ENCODE assay signal across 12 mouse cellular contexts in the genomic region with DNA sequence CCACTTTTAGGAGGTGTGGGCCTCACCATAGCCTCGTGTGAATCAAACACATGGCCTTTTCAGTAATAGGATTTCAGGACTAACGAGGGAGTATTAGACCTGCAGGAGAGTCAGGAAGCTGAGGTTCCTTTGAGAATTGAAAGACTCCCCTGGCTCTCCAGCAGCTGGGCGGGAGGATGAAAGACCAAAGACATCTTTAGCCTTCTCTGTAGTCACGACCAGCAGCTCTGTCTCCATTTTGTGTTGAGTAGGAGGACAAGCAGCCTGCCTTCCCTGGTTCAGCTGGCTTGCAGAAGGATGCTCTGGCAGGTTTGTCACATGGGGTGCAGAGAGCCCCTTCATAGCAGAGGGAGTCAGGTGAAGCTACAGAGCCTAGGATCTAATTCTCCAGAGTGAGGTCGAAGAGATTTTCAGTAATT.
A peak's percentile ranks its signal among the peaks of the same experiment; 100 is the strongest.
DNase-seq lines count a peak whose midpoint lies in the region; ATAC-seq and TF ChIP-seq lines count a peak whose summit lies in the region.
"Had no signal": no experiment of that assay in that cellular context is flagged by ENCODE, and none has a peak within 500 bp of the region (broad histone marks: within the 10 kb centered on the region; RNA-seq: fewer than 3 reads in every experiment).

No protein-coding gene starts in this region.

- H3K36me3 ChIP-seq in forebrain, embryonic 13.5 days (ENCODE audit: poor library complexity, severe bottlenecking) = no peaks in the 10 kb centered on the region
- no peaks in the 10 kb centered on the region for H3K36me3 ChIP-seq in neural tube, embryonic 15.5 days
- no peaks in the 10 kb centered on the region for H3K36me3 ChIP-seq in intestine, embryonic 15.5 days
- H3K36me3 ChIP-seq in thymus, adult 2 months (ENCODE audit: control insufficient read depth, insufficient read depth, low read length) = no peaks in the 10 kb centered on the region
- H3K36me3 ChIP-seq in heart, adult 2 months (ENCODE audit: control insufficient read depth, insufficient read depth, low read length) = no peaks in the 10 kb centered on the region
- H3K36me3 ChIP-seq: heart, embryonic 12.5 days had no signal

- TF ChIP-seq CTCF in thymus, adult 2 months (IDR thresholded peaks at IDR 0.05; ENCODE audit: borderline replicate concordance, control insufficient read depth, extremely low read depth, insufficient read depth, low read length, poor library complexity) = no peak
- TF ChIP-seq CTCF in heart, adult 2 months (IDR thresholded peaks at IDR 0.05) = no peak

- 20% methylated on average over 5 of the region's 5 CpGs for WGBS in forebrain, embryonic 13.5 days
- 34% methylated on average over 5 of the region's 5 CpGs for WGBS in neural tube, embryonic 15.5 days
- WGBS in intestine, embryonic 15.5 days = 53% methylated on average over 5 of the region's 5 CpGs
- WGBS in thymus, adult 2 months = 80% methylated on average over 5 of the region's 5 CpGs
- 67% methylated on average over 5 of the region's 5 CpGs for WGBS in heart, adult 2 months

- TF ChIP-seq POLR2A in thymus, adult 2 months (IDR thresholded peaks at IDR 0.05; ENCODE audit: control insufficient read depth, extremely low read depth, insufficient read depth, low read length, poor library complexity) = no peak
- no peak for TF ChIP-seq POLR2A in heart, adult 2 months (IDR thresholded peaks at IDR 0.05; ENCODE audit: insufficient read depth, low read depth, low read length)

- no peak overlapping the region for H3K4me2 ChIP-seq in forebrain, embryonic 13.5 days
- no peak overlapping the region for H3K4me2 ChIP-seq in neural tube, embryonic 15.5 days
- no peak overlapping the region for H3K4me2 ChIP-seq in intestine, embryonic 15.5 days (replicated peaks)
- H3K4me2 ChIP-seq: heart, embryonic 12.5 days had no signal

- no peak overlapping the region for H3K27ac ChIP-seq in forebrain, embryonic 13.5 days
- peak overlapping the region; percentile 14; the same call in 1 of the 2 replicates for H3K27ac ChIP-seq in neural tube, embryonic 15.5 days (replicated peaks)
- no peak overlapping the region for H3K27ac ChIP-seq in intestine, embryonic 15.5 days
- no peak overlapping the region for H3K27ac ChIP-seq in thymus, adult 2 months (ENCODE audit: control insufficient read depth, insufficient read depth, low read length)
- H3K27ac ChIP-seq in heart, adult 2 months = no peak overlapping the region
- H3K27ac ChIP-seq: macrophage had no signal

- intact Hi-C loops in left cerebral cortex, postnatal 4 days (cut with DNase I) = loop anchor here (2.0 to 5.0 kb wide), 3 partner anchors 976 to 1325 kb away; no protein-coding TSS in a partner anchor
- intact Hi-C loops in left cerebral cortex, postnatal 25 days (cut with DNase I) = loop anchor here (1.0 to 10.0 kb wide), 5 partner anchors 200 to 1328 kb away; no protein-coding TSS in a partner anchor
- intact Hi-C loops in heart, adult 2 months (cut with DNase I) = loop anchor here (1.0 to 5.0 kb wide), 2 partner anchors 977 to 1115 kb away; no protein-coding TSS in a partner anchor

- no peak for TF ChIP-seq EP300 in heart, adult 2 months (IDR thresholded peaks at IDR 0.05; ENCODE audit: insufficient read depth, low read depth, low read length)

- peaks cover 8% of the 10 kb centered on the region; the same call in 1 of the 2 replicates for H3K4me1 ChIP-seq in forebrain, embryonic 13.5 days
- peaks cover 11% of the 10 kb centered on the region for H3K4me1 ChIP-seq in neural tube, embryonic 15.5 days
- H3K4me1 ChIP-seq in intestine, embryonic 15.5 days (replicated peaks) = no peaks in the 10 kb centered on the region
- no peaks in the 10 kb centered on the region for H3K4me1 ChIP-seq in thymus, adult 2 months (replicated peaks; ENCODE audit: control insufficient read depth, insufficient read depth, low read length)
- H3K4me1 ChIP-seq in heart, adult 2 months (ENCODE audit: control insufficient read depth, insufficient read depth, low read length) = no peaks in the 10 kb centered on the region
- H3K4me1 ChIP-seq: heart, embryonic 12.5 days had no signal

- ATAC-seq in forebrain, embryonic 13.5 days = peak; percentile 85
- peak; percentile 72 for ATAC-seq in neural tube, embryonic 15.5 days (ENCODE audit: low FRiP score)
- ATAC-seq in intestine, embryonic 15.5 days = no peak

- H3K79me2 ChIP-seq in heart, adult 2 months (replicated peaks; ENCODE audit: control insufficient read depth, insufficient read depth, low read length) = no peaks in the 10 kb centered on the region

- H3K27me3 ChIP-seq in forebrain, embryonic 13.5 days = no peaks in the 10 kb centered on the region
- no peaks in the 10 kb centered on the region for H3K27me3 ChIP-seq in neural tube, embryonic 15.5 days (replicated peaks)
- no peaks in the 10 kb centered on the region for H3K27me3 ChIP-seq in intestine, embryonic 15.5 days (replicated peaks)
- no peaks in the 10 kb centered on the region for H3K27me3 ChIP-seq in thymus, adult 2 months (ENCODE audit: control insufficient read depth, insufficient read depth, low read length)
- H3K27me3 ChIP-seq in heart, adult 2 months (ENCODE audit: control insufficient read depth, insufficient read depth, low read length) = no peaks in the 10 kb centered on the region
- H3K27me3 ChIP-seq: CH12.LX; heart, embryonic 12.5 days had no signal

- DNase-seq in left cerebral cortex, adult 11 months (ENCODE audit: low spot score) = peak; percentile 11
- no peak for DNase-seq in left cerebral cortex, postnatal 4 days
- DNase-seq in left cerebral cortex, postnatal 25 days (ENCODE audit: low spot score in 2 of 2) = peak; percentile 27 to 71
- no peak for DNase-seq in thymus, adult 2 months
- DNase-seq in heart, adult 2 months = no peak

- no peaks in the 10 kb centered on the region for H3K9me3 ChIP-seq in forebrain, embryonic 13.5 days (replicated peaks)
- H3K9me3 ChIP-seq in neural tube, embryonic 15.5 days (replicated peaks) = no peaks in the 10 kb centered on the region
- H3K9me3 ChIP-seq in intestine, embryonic 15.5 days = no peaks in the 10 kb centered on the region
- H3K9me3 ChIP-seq: heart, embryonic 12.5 days had no signal

- H3K4me3 ChIP-seq in forebrain, embryonic 13.5 days = no peak overlapping the region
- no peak overlapping the region for H3K4me3 ChIP-seq in neural tube, embryonic 15.5 days (replicated peaks)
- no peak overlapping the region for H3K4me3 ChIP-seq in intestine, embryonic 15.5 days (replicated peaks)
- no peak overlapping the region for H3K4me3 ChIP-seq in thymus, adult 2 months (ENCODE audit: control insufficient read depth, insufficient read depth, low read length)
- H3K4me3 ChIP-seq in heart, adult 2 months = no peak overlapping the region
- H3K4me3 ChIP-seq: erythroblast, embryonic 14.5 days; heart, embryonic 12.5 days had no signal

- no peak overlapping the region for H3K9ac ChIP-seq in forebrain, embryonic 13.5 days
- H3K9ac ChIP-seq in neural tube, embryonic 15.5 days (replicated peaks) = no peak overlapping the region
- no peak overlapping the region for H3K9ac ChIP-seq in intestine, embryonic 15.5 days
- H3K9ac ChIP-seq in heart, adult 2 months (ENCODE audit: low read depth, low read length) = no peak overlapping the region
- H3K9ac ChIP-seq: heart, embryonic 12.5 days had no signal

Comparison
In these comparisons a context has a peak if more than half of its experiments do, and no peak if none do; other contexts are left out.
1. DNase-seq: peak in left cerebral cortex, adult 11 months (single experiment) and left cerebral cortex, postnatal 25 days (2 of 2); none in left cerebral cortex, postnatal 4 days (single experiment), thymus, adult 2 months (single experiment) and heart, adult 2 months (0 of 2).